Mouse (Mus musculus) brain, embryonic 14.5 days (tissue): Measurements from ENCODE around the gene Faf1. TPM values are rescaled to one million over a fixed set of nuclear protein-coding genes. Genes with fewer than 3 reads are reported as not detected.
A peak's percentile ranks its signal among the peaks of the same experiment; 100 is the strongest.

Experiments used
- DNase-seq: peaks from one replicate; pipeline ENCODE4 v3.0.0-alpha.2; 2011; ENCODE audit warnings: low read depth
- CTCF ChIP-seq: fragments of 200-500 bp; IDR thresholded peaks from 2 replicates; pipeline ENCODE4 v1.5.1; 2012; ENCODE audit warnings: inconsistent platforms, mild to moderate bottlenecking, moderate library complexity, borderline replicate concordance; ENCODE audit not compliant: insufficient read depth, insufficient read length; ENCODE audit errors: extremely low read depth
- POLR2A ChIP-seq: fragments of 200-500 bp; IDR thresholded peaks from 2 replicates; pipeline ENCODE4 v1.6.1; 2012; ENCODE audit warnings: mild to moderate bottlenecking, inconsistent platforms, borderline replicate concordance; ENCODE audit not compliant: poor library complexity, insufficient read depth, insufficient read length, severe bottlenecking; ENCODE audit errors: extremely low read depth
- polyA plus RNA-seq: library from polyadenylated mRNA; depleted of rRNA; stranded (reverse); fragments of >200 nt; gene quantifications from 2 replicates; pipeline ENCODE4 v1.2.3, GENCODE M21; 2012

The Faf1 gene
- polyA plus RNA-seq, 1 experiment: 31.7 TPM

GRCm38 (mm10) chr4:109978858-109979340 lies 302.5 kb downstream of the Faf1 start:
- peak; percentile 37 for DNase-seq
- TF ChIP-seq CTCF (no peak), POLR2A (no peak)

- DNase-seq: peak; percentile 74
- TF ChIP-seq CTCF (no peak), POLR2A (no peak)
Measured at GRCm38 (mm10) chr4:109979461-109980320, 303.3 kb downstream of the Faf1 start.

GRCm38 (mm10) chr4:109980321-109981082 lies 304.1 kb downstream of the Faf1 start:
- TF ChIP-seq POLR2A: no peak
- no peak for TF ChIP-seq CTCF
- DNase-seq: peak; percentile 81

GRCm38 (mm10) chr4:109981083-109981870 lies 304.9 kb downstream of the Faf1 start:
- no peak for TF ChIP-seq POLR2A
- TF ChIP-seq CTCF: no peak
- peak; percentile 54 for DNase-seq

GRCm38 (mm10) chr4:109981871-109982680 lies 305.7 kb downstream of the Faf1 start:
- TF ChIP-seq CTCF: no peak
- no peak for TF ChIP-seq POLR2A
- peak; percentile 33 for DNase-seq

GRCm38 (mm10) chr4:109982681-109983265 lies 306.4 kb downstream of the Faf1 start:
- TF ChIP-seq CTCF: no peak
- no peak for TF ChIP-seq POLR2A
- DNase-seq: peak; percentile 59

- peak; percentile 64 for DNase-seq
- TF ChIP-seq POLR2A (no peak), CTCF (no peak)
Measured at GRCm38 (mm10) chr4:109983281-109984001, 307.1 kb downstream of the Faf1 start.

- DNase-seq: no peak
- TF ChIP-seq CTCF: no peak
- no peak for TF ChIP-seq POLR2A
Measured at GRCm38 (mm10) chr4:109984011-109984411, 307.6 kb downstream of the Faf1 start.
